Mouse (Mus musculus) right cerebral cortex, postnatal 14 days (tissue): ENCODE measurements around the gene H60b.
"Not testable (repeated sequence)": the region's sequence is repeated elsewhere in the genome, so short reads cannot be mapped to it uniquely, and the experiment has no call there.

Experiments
- DNase-seq: peaks from one replicate; pipeline ENCODE4 v3.0.0; 2022

Gene H60b

GRCm38 (mm10) chr10:22158310-22158999 is at the start of gene H60b, which contains the start of gene Raet1e:
H60b (plus strand) TSS chr10:22158586.
Raet1e (plus strand) TSS chr10:22158569.
- DNase-seq, result not testable (repeated sequence)

- peak; percentile 58 for DNase-seq
These were observed 17.6 kb upstream of the H60b start for GRCm38 (mm10) chr10:22140665-22141280.

GRCm38 (mm10) chr10:22142194-22142593 is 16.2 kb upstream of the H60b start:
- DNase-seq, result not testable (repeated sequence)

GRCm38 (mm10) chr10:22142926-22143325 is 15.5 kb upstream of the H60b start:
- DNase-seq, result no peak

GRCm38 (mm10) chr10:22148441-22149072 is 9.8 kb upstream of the H60b start:
- DNase-seq, result no peak

- DNase-seq, result no peak
These were observed 9.2 kb upstream of the H60b start, which contains the start of gene E030030I06Rik for GRCm38 (mm10) chr10:22149073-22149690. E030030I06Rik (minus strand) TSS chr10:22149270.

GRCm38 (mm10) chr10:22149691-22150465 is 8.5 kb upstream of the H60b start:
- no peak for DNase-seq

- no peak for DNase-seq
These were observed 7.8 kb upstream of the H60b start for GRCm38 (mm10) chr10:22150593-22150992.

- not testable (repeated sequence) for DNase-seq
These were observed 7.1 kb upstream of the H60b start for GRCm38 (mm10) chr10:22151056-22151862.

- DNase-seq, result not testable (repeated sequence)
These were observed 6.3 kb upstream of the H60b start for GRCm38 (mm10) chr10:22151863-22152640.

- DNase-seq, result not testable (repeated sequence)
These were observed 5.2 kb upstream of the H60b start for GRCm38 (mm10) chr10:22153147-22153690.

GRCm38 (mm10) chr10:22154127-22154526 is 4.3 kb upstream of the H60b start:
- not testable (repeated sequence) for DNase-seq

GRCm38 (mm10) chr10:22154871-22155799 is 3.3 kb upstream of the H60b start:
- DNase-seq, result no peak

GRCm38 (mm10) chr10:22159131-22159561 is 760 bp downstream of the H60b start:
- no peak for DNase-seq

- DNase-seq, result no peak
These were observed 1.3 kb downstream of the H60b start for GRCm38 (mm10) chr10:22159581-22160140.

- DNase-seq, result not testable (repeated sequence)
These were observed 4.9 kb downstream of the H60b start for GRCm38 (mm10) chr10:22163279-22163678.

GRCm38 (mm10) chr10:22163705-22164583 is 5.6 kb downstream of the H60b start:
- DNase-seq, result peak; percentile 79
